Mouse (Mus musculus) limb, embryonic 13.5 days (tissue): ENCODE measurements around the gene Nmur1. TPM values are rescaled to one million over a fixed set of nuclear protein-coding genes. Genes with fewer than 3 reads are reported as not detected.
A peak's percentile ranks its signal among the peaks of the same experiment; 100 is the strongest.
"Not testable (repeated sequence)": the region's sequence is repeated elsewhere in the genome, so short reads cannot be mapped to it uniquely, and the experiment has no call there.

Experiments used
- ATAC-seq: fragments of 200-750 bp; cut with Nextera tagmentation; 2 replicates; pipeline ENCODE4 v1.8.0; 2017; ENCODE audit warnings: low read depth, moderate number of reproducible peaks, moderate TSS enrichment; ENCODE audit not compliant: low FRiP score
- H3K27ac ChIP-seq: fragments of 300-500 bp; sonication (generic); 2 replicates; pipeline ENCODE4 v1.5.1; 2015; ENCODE audit warnings: inconsistent platforms, mild to moderate bottlenecking, moderate library complexity
- H3K27me3 ChIP-seq: fragments of 300-500 bp; sonication (generic); 2 replicates; pipeline ENCODE4 v1.6.1; 2015; ENCODE audit warnings: mild to moderate bottlenecking, inconsistent platforms
- H3K36me3 ChIP-seq: fragments of 300-500 bp; sonication (generic); 2 replicates; pipeline ENCODE4 v1.6.1; 2015; ENCODE audit warnings: inconsistent platforms, mild to moderate bottlenecking, moderate library complexity
- H3K4me1 ChIP-seq: fragments of 300-500 bp; sonication (generic); 2 replicates; pipeline ENCODE4 v1.6.1; 2015; ENCODE audit warnings: inconsistent platforms
- H3K4me2 ChIP-seq: fragments of 300-500 bp; sonication (generic); replicated peaks from 2 replicates; pipeline ENCODE4 v1.6.1; 2015; ENCODE audit warnings: inconsistent platforms, mild to moderate bottlenecking, moderate library complexity
- H3K4me3 ChIP-seq: fragments of 300-500 bp; sonication (generic); 2 replicates; pipeline ENCODE4 v1.5.1; 2015; ENCODE audit warnings: moderate library complexity, mild to moderate bottlenecking, inconsistent platforms
- H3K9ac ChIP-seq: fragments of 300-500 bp; sonication (generic); 2 replicates; pipeline ENCODE4 v1.6.1; 2015; ENCODE audit warnings: mild to moderate bottlenecking, inconsistent platforms
- H3K9me3 ChIP-seq: fragments of 300-500 bp; sonication (generic); 2 replicates; pipeline ENCODE4 v1.6.1; 2016; ENCODE audit warnings: inconsistent platforms
- WGBS: fragments of 180-500 bp; shearing (Covaris S2); methylation state at CpG from one replicate; pipeline ENCODE4 v1.1.7; 2015; 5-methylcytosine and 5-hydroxymethylcytosine counted together
- polyA plus RNA-seq: library from polyadenylated mRNA; unstranded; fragments of >200 nt; fragmentation: Nextera tagmentation; extraction: Ambion mirVana; gene quantifications from 2 replicates; pipeline ENCODE4 v1.2.1, GENCODE M21; 2015

Nmur1 gene
- polyA plus RNA-seq, 1 experiment from 2014 or later: not detected

DNA sequence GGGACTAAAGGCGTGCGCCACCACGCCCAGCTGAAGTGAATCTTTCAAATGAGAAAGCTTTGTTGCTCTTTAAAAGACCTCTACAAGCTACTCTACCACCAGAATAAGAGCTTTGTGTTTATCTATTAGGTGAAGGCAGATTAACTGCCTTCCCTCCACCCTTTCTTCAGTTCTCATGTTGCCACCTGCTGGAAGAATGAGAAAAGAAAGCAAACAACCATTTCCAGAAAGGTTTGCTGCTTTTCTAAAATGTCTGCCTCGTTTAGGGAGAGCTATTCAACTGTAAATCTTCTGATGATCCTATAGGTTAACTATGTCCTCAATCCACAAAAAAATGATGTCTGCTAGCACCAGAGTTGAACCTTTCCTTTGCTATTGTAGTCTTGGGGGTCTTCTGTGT is 77.2 kb downstream of the Nmur1 start:
- 75% methylated on average over 4 of the region's 4 CpGs for WGBS
- Histone ChIP-seq H3K27me3 (no peaks in the 10 kb centered on the region), H3K4me3 (no peak overlapping the region), H3K4me2 (no peak overlapping the region), H3K9me3 (no peaks in the 10 kb centered on the region), H3K36me3 (peaks cover 81% of the 10 kb centered on the region), H3K27ac (no peak overlapping the region), H3K4me1 (no peaks in the 10 kb centered on the region), H3K9ac (no peak overlapping the region)
- ATAC-seq: no peak

DNA sequence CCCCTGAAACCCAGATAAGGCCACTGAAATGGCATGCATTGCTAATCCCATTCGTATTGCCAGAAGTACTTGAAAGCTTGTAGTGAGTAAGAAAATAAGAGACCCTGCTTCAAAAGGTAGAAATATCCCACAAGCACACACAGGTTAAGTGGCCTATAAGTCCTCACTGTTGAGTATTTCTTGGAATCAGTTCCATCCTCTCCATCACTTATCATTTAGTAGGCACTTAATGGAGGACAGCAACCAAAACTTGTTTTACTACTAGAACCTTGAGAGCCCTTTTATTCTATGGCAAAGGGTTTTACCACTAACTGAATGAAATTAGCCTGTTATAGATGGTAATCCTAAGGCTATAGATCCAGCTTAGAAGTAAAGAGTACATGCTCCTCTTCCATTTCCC is 77.9 kb downstream of the Nmur1 start:
- no peak overlapping the region for H3K9ac ChIP-seq
- H3K4me2 ChIP-seq: no peak overlapping the region
- no peaks in the 10 kb centered on the region for H3K4me1 ChIP-seq
- H3K27ac ChIP-seq: no peak overlapping the region
- H3K4me3 ChIP-seq: no peak overlapping the region
- 57% methylated on average over 1 of the region's 1 CpGs for WGBS
- peaks cover 74% of the 10 kb centered on the region for H3K36me3 ChIP-seq
- H3K9me3 ChIP-seq: no peaks in the 10 kb centered on the region
- ATAC-seq: no peak
- no peaks in the 10 kb centered on the region for H3K27me3 ChIP-seq

DNA sequence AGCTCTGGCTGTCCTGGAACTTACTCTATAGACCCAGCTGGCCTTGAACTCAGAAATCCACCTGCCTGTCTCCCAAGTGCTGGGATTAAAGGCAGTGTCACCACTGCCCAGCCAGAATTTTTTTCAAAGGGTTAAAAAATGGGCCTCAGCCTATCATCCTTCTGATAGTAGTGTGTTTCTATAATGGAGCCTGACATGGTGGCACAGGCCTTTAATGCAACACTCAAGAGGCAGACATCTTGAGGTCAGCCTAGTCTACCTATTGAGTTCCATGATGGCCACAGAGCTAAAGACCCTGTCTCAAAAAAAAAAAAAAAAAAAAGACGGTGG is 78.3 kb downstream of the Nmur1 start:
- Histone ChIP-seq H3K27ac (no peak overlapping the region), H3K4me3 (no peak overlapping the region), H3K4me2 (no peak overlapping the region), H3K9me3 (no peaks in the 10 kb centered on the region), H3K27me3 (no peaks in the 10 kb centered on the region), H3K36me3 (peaks cover 71% of the 10 kb centered on the region), H3K9ac (no peak overlapping the region), H3K4me1 (no peaks in the 10 kb centered on the region)
- ATAC-seq: no peak
- WGBS: 58% methylated on average over 1 of the region's 1 CpGs

DNA sequence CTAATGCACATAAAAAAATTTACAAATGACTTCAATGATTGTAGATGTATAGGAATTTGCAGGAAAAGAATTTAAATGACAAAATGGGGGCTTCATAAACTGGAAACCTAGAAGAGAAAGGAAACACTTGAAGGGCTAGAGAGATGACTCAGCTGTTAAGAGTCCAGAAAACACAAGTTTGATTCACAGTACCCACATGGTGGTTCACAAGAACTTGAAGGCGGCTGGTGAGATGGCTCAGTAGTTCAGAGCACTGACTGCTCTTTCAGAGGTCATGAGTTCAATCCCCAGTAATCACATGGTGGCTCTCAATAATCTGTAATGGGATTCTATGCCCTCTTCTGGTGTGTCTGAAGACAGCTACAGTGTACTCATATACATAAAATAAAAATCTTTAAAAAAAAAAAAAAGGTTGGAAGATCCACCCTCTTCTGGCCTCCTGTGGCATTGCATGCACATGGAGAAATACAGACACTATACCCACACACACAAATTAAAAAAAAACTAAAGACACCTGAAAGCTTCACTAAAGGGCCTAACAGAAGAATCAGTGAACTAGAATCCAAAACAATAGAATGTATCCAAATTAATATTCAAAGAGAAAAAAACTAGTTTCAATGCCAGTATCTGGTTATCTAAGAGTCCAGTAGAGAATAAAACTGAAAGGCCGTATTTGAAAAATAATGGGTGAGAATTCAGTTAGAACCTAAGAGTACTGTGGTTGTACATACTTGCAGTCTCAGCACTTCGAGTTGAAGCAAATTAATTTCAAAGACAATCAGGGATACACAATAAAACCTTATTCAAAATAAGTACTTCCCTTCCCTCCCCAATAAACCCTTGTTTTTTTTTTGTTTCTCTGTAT is 78.9 kb downstream of the Nmur1 start:
- no peaks in the 10 kb centered on the region for H3K4me1 ChIP-seq
- H3K27me3 ChIP-seq: no peaks in the 10 kb centered on the region
- peaks cover 65% of the 10 kb centered on the region for H3K36me3 ChIP-seq
- H3K27ac ChIP-seq: no peak overlapping the region
- no peak for ATAC-seq
- no peak overlapping the region for H3K4me3 ChIP-seq
- 90% methylated on average over 3 of the region's 3 CpGs for WGBS
- no peak overlapping the region for H3K4me2 ChIP-seq
- H3K9me3 ChIP-seq: no peaks in the 10 kb centered on the region
- no peak overlapping the region for H3K9ac ChIP-seq

DNA sequence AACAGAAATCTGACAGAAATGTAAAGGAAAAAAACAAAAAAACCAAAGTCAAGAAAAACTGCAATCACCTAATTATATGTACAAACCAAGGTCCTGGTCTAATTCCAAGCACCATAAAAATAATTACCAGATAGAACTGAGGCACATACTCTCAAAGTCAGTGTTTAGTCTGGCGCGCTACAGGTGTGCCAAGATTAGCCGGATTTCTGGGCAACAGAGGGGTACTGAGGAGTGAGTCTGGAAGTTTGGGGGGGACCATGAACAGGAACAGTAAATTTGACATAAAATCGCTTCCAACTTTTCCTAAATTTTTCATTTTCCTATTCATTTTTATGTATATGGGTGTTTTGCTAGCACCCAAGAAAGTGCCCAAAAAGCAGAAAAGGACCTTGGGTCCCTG is 80.1 kb downstream of the Nmur1 start:
- Histone ChIP-seq H3K36me3 (peaks cover 54% of the 10 kb centered on the region), H3K27ac (no peak overlapping the region), H3K9me3 (no peaks in the 10 kb centered on the region), H3K4me1 (no peaks in the 10 kb centered on the region), H3K27me3 (no peaks in the 10 kb centered on the region), H3K4me2 (no peak overlapping the region), H3K4me3 (no peak overlapping the region), H3K9ac (no peak overlapping the region)
- no peak for ATAC-seq
- 93% methylated on average over 4 of the region's 4 CpGs for WGBS

DNA sequence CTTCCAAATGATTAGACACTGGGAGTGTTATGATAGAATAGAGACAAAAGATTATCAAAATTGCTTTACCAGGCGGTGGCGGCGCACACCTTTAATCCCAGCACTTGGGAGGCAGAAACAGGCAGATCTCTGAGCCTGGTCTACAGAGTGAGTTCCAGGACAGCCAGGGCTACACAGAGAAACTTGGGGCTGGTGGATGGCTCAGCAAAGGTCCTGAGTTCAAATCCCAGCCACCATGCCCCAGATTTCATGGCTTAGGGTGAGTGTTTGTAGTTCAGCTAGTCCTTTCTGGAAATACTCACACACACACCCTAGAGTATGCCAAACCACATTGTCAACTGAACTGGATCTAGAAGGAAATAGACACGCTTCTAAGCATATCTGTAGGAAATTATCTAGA is 81.0 kb downstream of the Nmur1 start:
- H3K27me3 ChIP-seq: no peaks in the 10 kb centered on the region

DNA sequence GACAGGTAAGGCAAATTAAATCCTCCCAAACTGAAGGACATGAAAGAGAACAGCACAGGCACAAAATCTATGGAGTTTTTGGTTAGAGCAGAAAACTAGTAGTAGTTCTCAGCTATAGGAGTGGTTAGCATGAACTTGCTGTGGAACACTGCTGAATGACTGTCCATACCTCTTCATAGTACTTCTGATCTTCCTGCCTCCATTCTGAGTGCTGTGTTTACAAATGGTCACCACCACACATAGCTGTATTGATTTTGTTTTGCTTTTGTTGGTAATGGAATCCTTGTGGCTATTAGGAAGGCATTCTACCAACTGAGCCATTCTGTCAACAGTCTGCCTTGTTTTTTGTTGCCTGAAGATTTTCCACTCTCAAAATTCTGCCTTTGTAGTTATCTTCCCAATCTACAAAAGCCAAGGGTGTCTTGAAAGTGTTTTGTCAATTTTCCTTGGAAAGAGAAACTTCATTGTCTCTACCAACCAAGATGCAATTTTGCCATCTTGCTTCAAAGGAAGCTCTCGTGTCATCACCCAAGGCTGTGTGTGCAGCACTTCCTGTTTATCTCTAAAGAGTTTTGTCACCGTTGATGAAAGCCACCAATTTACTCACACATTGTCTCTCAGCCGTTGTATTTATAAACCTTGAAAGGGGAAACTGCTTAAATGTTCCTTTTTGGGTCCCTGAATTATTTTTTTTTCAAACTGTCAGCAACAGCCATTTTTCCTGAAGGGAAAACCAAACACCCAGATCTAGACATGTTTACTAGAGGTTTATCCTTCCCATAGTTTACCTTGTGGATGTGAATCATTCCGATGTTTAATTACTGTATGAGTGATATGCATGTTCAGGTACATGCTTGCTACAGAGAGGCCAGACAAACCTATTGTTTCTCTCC is 81.8 kb downstream of the Nmur1 start:
- ATAC-seq: no peak
- no peak overlapping the region for H3K9ac ChIP-seq
- H3K9me3 ChIP-seq: no peaks in the 10 kb centered on the region
- no peak overlapping the region for H3K4me3 ChIP-seq
- peaks cover 37% of the 10 kb centered on the region for H3K36me3 ChIP-seq
- no peaks in the 10 kb centered on the region for H3K4me1 ChIP-seq
- no peak overlapping the region for H3K27ac ChIP-seq
- WGBS: 65% methylated on average over 4 of the region's 4 CpGs
- H3K4me2 ChIP-seq: no peak overlapping the region
- no peaks in the 10 kb centered on the region for H3K27me3 ChIP-seq

More for the DNA sequence above, 81.0 kb downstream of the Nmur1 start:
- Histone ChIP-seq H3K4me1 (no peaks in the 10 kb centered on the region), H3K4me2 (no peak overlapping the region), H3K27ac (0 out of 2 replicates have a peak overlapping the region, but pooled peaks have one; percentile 4), H3K4me3 (no peak overlapping the region), H3K9ac (no peak overlapping the region), H3K36me3 (peaks cover 45% of the 10 kb centered on the region), H3K9me3 (no peaks in the 10 kb centered on the region)
- no peak for ATAC-seq
- WGBS: 90% methylated on average over 4 of the region's 4 CpGs

DNA sequence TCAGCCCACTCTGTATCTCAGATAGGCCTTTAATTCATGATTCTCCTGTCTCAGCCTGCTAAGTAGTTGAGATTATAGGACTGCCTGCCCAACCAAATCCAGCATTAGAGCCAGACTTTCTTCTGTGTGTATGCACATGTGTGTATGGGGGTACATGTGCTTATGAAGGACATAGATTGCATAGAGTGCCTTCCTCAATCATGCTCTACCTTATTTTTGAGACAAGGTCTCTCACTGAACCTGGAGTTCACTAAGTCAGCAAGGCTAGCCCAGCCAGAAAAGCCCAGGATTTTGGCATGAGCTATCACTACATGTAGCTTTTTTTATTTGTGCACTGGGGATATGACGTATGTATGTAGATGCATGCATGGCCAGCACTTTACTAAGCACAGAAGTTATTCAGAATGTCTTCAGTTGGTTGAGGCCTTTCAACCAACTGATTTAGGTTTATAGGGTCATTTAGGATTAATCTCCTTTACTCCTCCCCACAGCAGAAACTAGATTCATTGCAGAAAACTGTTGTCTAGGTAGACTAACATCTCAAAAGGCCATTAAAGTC is 82.9 kb downstream of the Nmur1 start:
- Histone ChIP-seq H3K4me3 (no peak overlapping the region), H3K27ac (no peak overlapping the region), H3K9me3 (no peaks in the 10 kb centered on the region), H3K9ac (no peak overlapping the region), H3K27me3 (no peaks in the 10 kb centered on the region), H3K4me1 (no peaks in the 10 kb centered on the region), H3K36me3 (peaks cover 26% of the 10 kb centered on the region), H3K4me2 (no peak overlapping the region)
- 94% methylated on average over 1 of the region's 1 CpGs for WGBS
- ATAC-seq: no peak

DNA sequence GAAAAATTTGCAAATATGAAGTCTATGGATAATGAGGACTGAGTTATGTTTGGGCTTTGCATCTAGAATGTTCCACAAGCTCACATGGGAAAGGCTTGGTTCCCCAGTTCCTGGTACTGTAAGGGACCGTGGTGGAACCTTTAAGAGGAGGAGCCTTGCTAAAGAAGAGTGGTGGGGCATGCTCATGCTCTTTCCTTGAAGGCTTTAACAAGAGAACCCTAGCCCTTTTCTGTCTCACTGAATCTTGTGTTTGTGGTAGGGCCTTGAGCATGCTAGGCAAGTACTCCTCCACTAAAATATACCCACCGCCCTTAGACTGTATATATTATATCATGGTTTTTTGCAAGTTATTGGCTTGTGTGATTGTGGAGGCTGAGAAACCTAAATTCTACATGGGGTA is 83.7 kb downstream of the Nmur1 start:
- H3K9ac ChIP-seq: no peak overlapping the region
- 91% methylated on average over 2 of the region's 2 CpGs for WGBS
- no peak for ATAC-seq

DNA sequence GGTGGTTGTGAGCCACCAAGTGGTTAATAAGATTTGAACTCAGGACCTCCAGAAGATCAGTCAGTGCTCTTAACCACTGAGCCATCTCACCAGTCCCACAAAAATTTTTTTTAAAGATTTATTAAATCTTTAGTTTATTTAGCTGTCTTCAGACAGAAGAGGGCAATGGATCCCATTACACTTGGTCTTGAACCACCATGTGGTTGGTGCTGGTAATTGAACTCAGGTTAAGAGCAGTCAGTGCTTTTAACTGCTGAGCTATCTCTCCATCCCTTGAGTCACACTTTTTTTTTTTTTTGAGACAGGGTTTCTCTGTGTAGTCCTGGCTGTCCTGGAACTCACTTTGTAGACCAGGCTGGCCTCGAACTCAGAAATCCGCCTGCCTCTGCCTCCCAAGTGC is 84.9 kb downstream of the Nmur1 start:
- WGBS: 80% methylated on average over 2 of the region's 2 CpGs
- not testable (repeated sequence) for H3K9me3 ChIP-seq, H3K4me1 ChIP-seq, H3K36me3 ChIP-seq, H3K27me3 ChIP-seq, H3K4me3 ChIP-seq, H3K9ac ChIP-seq, ATAC-seq, H3K4me2 ChIP-seq, H3K27ac ChIP-seq

More for the DNA sequence above, 83.7 kb downstream of the Nmur1 start:
- H3K4me3 ChIP-seq: no peak overlapping the region
- H3K4me1 ChIP-seq: no peaks in the 10 kb centered on the region
- peaks cover 18% of the 10 kb centered on the region for H3K36me3 ChIP-seq
- no peak overlapping the region for H3K27ac ChIP-seq
- no peak overlapping the region for H3K4me2 ChIP-seq
- no peaks in the 10 kb centered on the region for H3K27me3 ChIP-seq
- H3K9me3 ChIP-seq: no peaks in the 10 kb centered on the region

DNA sequence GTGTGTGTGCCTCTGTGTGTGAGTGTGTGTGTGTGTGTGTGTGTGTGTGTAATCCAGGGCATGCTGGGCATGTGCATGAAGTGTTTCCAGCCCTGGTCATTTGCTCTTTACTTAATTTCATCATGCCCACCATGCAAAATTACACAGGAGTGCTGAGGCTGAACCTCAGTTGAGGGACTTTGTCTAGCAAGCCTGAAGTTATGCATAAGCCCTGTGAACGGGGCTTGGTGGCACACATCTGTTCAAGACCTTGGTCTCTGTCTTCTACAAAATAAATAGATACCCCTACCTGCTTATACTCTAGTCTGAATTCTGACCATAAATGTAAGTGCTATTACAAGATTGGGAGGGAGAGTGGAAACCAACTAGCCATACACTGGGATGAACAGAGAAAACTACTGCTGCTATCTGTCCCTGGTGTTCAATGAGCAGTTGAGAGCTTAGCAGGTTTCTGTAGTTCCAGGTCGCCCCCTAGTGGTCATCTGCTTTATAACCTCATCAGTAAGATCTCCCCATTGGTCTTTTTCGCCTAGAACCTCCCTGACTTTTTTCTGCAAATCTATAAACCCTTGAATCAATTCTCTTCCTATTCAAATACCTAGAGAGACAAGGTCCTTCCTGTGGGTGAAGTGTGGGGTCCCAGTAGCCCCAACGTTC is 86.7 kb downstream of the Nmur1 start:
- ATAC-seq: peak; percentile 80; the same call in 1 of the 2 replicates
- no peak overlapping the region for H3K27ac ChIP-seq
- H3K36me3 ChIP-seq: no peaks in the 10 kb centered on the region
- no peak overlapping the region for H3K4me2 ChIP-seq
- H3K9ac ChIP-seq: no peak overlapping the region
- no peaks in the 10 kb centered on the region for H3K9me3 ChIP-seq
- WGBS: 27% methylated on average over 4 of the region's 4 CpGs
- no peaks in the 10 kb centered on the region for H3K4me1 ChIP-seq
- no peaks in the 10 kb centered on the region for H3K27me3 ChIP-seq
- no peak overlapping the region for H3K4me3 ChIP-seq

DNA sequence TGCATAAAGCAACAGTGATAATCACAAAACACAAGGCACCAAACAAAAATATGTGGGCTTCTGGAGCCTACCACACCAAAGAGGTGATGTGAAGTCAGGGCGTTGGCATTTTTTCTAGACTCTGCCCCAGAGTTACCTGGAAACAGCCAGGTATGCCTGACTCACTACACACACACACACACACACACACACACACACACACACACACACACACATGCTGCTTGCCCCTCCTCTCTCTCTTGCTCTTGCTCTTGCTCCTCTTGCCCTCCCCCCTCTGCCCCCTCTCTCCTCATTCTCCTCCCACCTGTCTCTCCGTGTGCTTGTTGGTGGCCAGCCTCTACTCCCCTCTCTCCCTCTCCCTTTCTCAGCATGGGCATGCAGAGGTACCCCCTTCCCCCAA is 89.7 kb downstream of the Nmur1 start:
- no peaks in the 10 kb centered on the region for H3K4me1 ChIP-seq

More for the DNA sequence above, 89.7 kb downstream of the Nmur1 start:
- Histone ChIP-seq H3K4me2 (no peak overlapping the region), H3K27me3 (no peaks in the 10 kb centered on the region), H3K9me3 (no peaks in the 10 kb centered on the region), H3K4me3 (no peak overlapping the region), H3K27ac (no peak overlapping the region), H3K36me3 (no peaks in the 10 kb centered on the region), H3K9ac (no peak overlapping the region)
- 36% methylated on average over 2 of the region's 2 CpGs for WGBS
- ATAC-seq: no peak
